Mouse (Mus musculus) brain, embryonic 14.5 days (tissue): ENCODE data around the gene Fam71e1.

Experiments used
- CTCF ChIP-seq: fragments of 200-500 bp; IDR thresholded peaks from 2 replicates; pipeline ENCODE4 v1.5.1; 2012; ENCODE audit warnings: inconsistent platforms, mild to moderate bottlenecking, moderate library complexity, borderline replicate concordance; ENCODE audit not compliant: insufficient read depth, insufficient read length; ENCODE audit errors: extremely low read depth
- POLR2A ChIP-seq: fragments of 200-500 bp; IDR thresholded peaks from 2 replicates; pipeline ENCODE4 v1.6.1; 2012; ENCODE audit warnings: mild to moderate bottlenecking, inconsistent platforms, borderline replicate concordance; ENCODE audit not compliant: poor library complexity, insufficient read depth, insufficient read length, severe bottlenecking; ENCODE audit errors: extremely low read depth

- TF ChIP-seq CTCF (no peak), POLR2A (no peak)
Measured at GRCm38 (mm10) chr7:44472558-44472885, 23.9 kb upstream of the Fam71e1 start.
